Mouse (Mus musculus) embryo, embryonic 9.5 days (tissue): Measurements from ENCODE around the gene Plekha8.

Experiments used
- DNase-seq: peaks from one replicate; pipeline ENCODE4 v3.0.0-alpha.2; 2017; ENCODE audit errors: extremely low spot score

Gene Plekha8

DNA sequence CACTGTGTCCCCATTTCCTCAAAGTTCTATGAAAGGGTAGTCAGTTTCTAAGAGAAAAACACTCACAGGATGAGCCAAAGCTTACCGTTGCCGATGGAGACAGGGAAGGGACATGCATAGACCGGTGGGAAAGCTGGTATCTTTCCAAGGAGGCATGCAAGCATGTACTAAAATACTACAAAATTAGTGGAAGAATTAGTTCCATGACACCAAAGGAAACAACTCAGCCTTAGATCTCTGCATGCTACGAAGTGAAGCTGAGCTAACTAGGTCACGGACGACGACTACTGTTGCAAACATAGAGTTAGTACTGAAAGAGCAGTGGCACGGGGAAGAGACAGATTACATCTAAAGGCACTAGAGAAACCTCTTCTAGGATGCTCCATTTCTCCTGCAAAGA lies 8.0 kb upstream of the Plekha8 start:
- DNase-seq: no peak

DNA sequence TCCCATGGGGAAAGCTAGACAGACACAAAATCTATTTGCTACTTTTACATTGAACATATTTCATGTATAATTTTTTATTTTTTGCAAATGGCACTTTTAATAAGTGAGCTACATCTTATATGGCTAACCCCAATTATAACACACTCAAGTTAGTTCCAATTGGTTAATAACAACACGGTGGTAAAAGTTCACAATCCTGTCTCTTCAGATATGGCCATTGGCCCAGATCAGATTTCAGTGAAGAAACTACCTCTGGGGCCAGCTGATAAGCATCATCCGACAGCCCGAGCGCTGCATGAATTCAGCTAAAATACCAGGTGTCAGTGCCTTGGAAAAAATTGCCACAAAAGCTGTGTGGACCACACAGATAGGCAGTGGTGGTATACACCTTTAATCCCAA lies 7.2 kb upstream of the Plekha8 start:
- DNase-seq: no peak

DNA sequence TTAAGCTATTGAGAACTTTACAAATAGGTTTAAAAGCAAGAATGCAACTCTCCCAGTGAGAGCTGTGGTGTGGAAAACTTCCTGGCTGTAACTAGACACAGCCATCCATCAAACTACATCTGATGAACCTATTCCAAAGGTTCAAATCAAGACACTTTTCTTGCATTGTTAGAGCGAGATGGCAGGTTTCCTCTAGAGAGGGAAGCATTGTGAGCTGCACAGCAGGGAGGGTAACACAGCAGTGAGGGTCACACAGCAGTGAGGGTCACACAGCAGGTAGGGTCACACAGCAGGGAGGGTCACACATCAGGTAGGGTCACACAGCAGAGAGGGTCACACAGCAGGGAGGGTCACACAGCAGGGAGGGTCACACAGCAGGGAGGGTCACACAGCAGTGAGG lies 6.7 kb upstream of the Plekha8 start:
- no peak for DNase-seq

DNA sequence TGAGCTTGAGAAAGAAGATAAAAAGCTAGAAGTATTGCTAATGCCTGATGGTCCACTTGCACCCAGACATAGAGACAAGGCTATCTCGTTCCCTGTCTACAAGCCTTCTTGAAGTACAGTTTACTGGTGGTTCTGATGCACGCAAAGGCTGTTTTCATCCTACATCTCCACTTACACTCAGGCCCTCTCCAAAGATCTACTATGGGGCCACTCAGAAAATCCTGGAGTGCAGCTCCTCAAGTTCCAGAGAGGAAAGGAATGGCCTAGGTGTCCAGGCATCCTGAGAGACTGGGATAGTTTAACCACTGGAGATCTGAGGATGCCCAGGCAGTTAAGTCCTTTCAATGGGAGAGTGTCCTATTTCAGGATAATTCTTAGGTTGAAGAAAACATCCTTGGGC lies 4.2 kb upstream of the Plekha8 start:
- DNase-seq: no peak

DNA sequence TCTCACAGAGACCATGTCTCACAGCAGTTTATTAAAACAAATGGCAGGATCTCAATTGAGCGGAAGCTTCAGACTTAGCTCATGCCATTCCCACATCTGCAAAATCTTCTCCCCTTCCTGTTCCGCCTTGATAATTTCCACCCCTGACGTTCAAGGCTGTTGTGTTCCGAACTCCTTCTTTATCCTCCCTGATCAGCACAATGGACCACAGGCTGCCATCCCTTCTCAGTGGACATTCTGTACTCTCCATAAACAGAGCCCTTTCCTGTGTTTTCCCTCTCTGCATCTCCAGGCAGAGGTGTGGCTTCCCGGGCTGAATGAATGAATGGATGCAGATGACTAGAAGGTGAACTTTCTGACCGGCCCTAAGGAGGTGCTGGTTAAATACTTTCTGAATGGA lies 3.1 kb upstream of the Plekha8 start:
- DNase-seq: no peak

DNA sequence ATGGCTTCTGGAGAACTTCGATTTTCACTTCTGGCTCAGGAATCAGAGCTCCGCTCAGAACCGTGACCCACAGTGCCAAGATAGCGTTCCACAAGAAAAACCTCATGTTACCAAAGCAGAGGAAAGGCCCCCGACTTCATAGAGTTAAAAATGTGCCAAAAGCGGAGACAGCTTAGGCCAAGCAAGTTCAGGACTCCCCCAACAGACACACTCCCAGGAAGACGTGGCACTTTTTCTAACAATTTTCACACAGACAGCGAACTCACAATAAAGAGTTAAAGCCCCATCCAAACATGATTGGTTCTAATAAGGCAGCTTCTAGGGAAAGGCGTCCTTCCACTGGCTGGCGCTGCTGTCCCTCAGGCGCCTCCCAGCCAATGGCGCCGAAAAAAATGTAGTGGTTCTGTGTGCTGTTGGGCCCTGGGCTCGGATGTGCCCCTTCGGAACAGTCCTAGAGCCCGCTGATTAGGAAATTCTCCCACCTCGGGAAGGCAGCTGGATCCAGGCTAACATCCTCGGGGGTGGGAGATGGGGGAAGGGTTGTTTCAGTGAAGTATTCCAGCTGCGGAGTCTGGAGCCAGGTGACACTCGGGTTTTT lies 1.9 kb upstream of the Plekha8 start:
- peak; percentile 83 for DNase-seq

DNA sequence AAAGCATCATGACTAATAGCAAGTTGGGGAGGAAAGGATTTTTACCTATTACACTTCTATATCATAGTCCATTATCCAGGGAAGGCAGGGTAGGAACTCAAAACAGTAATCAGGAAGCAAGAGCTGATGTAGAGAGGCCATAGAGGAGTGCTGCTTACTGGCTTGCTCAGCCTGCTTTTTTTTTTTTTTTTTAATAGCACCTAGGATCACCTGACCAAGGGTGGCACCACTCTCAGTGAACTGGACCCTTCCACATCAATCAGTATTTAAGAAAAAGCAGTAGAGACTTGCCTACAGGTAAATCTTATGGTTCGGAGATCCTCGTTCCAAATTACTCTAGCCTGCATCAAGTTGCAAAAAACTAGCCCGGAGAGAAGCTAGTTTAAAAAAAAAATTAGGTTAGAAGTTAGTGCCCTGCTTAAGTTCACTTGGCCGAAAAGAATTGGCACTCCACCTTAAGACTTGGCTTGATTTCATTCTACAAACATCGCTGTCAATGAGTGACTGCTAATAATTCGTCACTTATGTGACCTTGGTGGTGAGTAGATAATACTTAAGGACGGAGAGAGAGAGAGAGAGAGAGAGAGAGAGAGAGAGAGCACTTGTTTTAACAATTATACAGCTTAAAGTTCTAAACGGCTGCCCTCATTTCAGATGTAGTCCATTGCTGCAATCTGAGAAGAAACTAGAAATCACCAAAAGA lies 994 bp upstream of the Plekha8 start:
- no peak for DNase-seq

DNA sequence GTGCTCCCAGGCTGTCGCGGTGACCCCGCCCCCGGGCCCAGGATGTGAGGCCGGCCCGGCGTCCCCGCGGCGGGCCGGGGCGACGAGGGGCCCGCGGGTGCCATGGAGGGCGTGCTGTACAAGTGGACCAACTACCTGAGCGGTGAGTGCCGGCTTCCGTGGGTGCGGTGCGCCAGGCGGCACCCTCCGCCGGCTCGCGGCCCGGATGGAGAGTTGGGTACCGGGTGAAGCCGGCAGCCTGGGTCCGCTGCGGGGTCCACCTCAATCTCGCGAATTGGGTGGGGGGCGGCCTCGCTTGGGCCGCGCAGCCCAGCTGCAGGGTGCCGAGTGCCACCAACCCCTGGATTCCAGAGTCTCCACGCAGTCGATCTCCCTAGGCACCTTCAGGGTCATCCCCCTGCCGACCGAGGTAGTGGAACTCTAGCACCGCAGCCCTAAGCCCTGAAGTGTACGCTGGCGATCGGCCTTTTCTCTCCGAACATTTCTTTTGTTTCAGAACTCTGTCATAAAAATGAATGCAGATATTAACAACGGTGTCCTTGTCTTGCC lies 493 bp downstream of the Plekha8 start:
- no peak for DNase-seq

DNA sequence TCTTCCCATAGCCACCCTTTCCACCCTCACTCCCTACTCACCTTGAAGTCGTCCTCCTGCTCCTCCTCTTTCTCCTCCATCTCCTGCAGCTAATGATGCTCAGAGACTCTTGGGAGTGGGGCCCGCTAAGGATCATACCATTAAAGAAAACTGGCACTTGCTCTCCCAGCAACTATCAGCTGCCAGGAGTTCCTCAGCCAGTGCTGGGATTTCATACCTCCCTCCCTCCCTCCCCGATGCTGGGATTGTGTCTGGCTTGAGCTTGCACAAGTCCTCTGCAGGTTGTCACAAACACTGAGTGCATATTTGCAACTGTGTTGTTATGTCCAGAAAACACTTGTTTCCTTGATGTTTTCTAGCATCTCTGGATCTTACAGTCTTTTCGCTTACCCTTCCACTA lies 2.3 kb downstream of the Plekha8 start, which contains the start of gene Fkbp14:
Fkbp14 (minus strand) TSS at position 101 of the 400 bp plus-strand sequence.
- no peak for DNase-seq

DNA sequence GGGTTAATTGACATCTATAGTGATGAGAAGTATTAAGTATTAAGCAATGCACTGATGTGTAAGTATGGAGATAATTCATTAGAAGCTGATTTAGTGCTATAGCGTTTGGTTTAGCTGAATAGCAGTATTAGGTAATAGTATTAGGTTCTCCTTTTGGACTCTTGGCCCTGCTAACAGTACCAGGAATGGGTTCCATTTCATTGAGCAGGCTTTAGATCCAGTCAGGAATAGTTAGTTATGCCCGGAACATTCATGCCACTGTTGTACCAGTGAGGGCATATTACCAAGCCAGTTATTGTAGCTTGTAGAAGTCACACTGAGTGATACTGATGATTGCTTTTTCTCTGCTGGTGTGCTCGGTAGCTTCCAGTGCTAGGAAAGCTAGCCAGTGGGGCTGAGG lies 2.8 kb downstream of the Plekha8 start:
- DNase-seq: no peak

DNA sequence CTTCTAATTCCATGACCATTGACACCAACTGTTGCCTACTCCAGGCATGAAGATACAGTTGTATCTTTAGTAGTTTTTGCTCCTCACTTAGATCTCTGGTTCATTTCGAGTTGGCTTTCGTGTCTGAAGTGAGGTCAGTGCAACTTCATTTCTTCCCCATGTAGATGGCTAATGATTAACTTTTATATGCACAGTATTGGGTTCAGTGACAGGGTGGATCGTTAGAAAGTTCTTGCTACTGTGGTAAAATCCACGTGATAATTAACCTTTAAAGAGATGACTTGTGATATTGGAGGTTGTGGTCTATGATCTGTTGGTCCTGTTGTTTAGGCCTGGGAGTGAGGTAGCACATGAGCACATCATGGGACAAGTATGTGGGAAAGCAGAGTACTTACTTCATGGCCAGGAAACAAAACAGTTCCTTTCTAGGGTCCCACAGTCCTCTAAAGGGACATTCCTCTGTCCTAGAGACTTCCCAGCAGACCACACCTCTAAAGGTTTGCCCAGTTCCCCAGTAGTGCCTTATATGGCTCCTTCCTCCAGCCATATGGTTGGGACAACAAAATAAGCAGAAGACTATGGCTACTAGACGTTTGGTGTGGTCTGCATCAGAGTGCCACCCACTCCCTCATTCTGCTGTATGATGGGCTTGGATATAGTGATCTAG lies 5.9 kb downstream of the Plekha8 start:
- no peak for DNase-seq

DNA sequence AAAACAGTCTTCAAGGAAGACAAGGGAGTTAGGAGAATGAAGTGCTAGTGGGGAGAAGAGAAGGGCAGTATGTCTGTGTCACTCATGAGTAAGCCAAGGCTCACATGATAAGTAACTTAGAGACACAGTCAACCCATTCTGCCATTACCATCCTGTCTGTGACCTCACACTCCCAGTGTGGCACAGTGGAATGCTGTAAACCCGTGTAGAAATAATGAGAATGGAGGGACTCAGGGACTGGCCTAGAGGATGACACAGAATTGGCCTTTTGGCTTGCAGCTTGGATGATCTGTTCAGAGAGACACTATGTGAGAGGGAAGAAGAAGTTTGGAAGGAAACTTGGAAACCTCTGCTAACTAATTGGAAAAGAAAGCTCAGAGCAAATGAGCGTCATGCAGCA lies 8.0 kb downstream of the Plekha8 start:
- DNase-seq: no peak

DNA sequence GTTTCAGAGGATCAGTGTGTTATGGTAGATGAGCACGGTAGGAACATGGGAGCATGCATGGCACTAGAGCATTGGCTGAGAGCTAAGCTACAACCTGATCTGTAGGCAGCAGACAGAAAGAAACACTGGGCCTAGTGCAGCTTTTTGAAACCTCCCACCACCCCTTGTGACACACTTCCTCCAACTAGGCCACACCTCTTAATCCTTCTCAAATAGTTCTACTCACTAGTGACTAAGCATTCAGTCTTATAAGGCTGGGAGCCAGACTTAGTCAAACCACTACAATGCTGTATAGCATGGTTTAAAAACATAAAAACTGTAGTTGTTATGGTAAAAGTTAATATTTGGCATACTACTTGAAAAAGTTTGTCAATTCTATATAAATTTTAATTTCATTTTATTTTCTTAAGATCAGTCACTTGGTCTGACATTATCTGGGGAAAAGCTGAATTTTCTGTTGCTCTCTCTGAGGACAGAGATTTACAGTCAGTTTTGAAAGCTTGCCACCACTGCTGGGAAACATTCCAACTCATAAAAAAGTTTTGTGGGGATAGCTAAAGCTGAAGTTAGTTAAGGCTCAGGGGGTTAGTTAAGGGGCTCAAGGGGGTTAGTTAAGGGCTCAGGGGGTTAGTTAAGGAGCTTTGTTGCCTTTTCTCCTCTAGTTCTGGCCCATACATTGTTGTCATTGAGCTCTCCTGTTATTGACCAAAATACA lies 9.2 kb downstream of the Plekha8 start:
- no peak for DNase-seq

DNA sequence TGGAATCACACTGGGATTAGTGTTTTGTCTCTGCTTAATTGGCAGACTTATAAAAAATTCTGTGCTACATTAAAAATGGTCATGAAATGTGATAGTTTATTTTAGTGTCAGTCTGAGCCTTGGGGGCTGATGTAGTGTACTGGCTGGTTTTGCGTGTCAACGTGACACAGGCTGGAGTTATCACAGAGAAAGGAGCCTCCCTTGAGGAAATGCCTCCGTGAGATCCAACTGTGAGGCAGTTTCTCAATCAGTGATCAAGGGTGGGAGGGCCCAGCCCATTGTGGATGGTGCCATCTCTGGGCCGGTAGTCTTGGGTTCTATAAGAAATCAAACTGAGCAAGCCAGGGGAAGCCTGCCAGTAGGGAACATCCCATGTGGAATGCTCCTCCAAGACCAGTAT lies 11.3 kb downstream of the Plekha8 start:
- DNase-seq: no peak

DNA sequence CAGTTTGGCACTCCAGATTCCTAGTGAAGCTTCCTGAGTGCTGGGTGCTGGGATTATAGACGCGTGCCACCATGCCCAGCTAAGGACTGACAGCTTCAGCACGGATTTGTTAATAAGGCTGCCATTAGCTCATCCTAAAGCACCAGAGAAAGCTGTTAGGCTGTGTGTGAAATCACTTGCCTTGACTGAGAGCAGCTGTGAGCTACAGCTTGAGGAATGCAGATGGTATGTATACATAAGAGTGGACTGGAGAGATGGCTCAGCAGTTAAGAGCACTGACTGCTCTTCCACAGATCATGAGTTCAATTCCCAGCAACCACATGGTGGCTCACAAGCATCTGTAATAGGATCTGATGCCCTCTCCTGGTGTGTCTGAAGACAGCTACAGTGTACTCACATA lies 22.5 kb downstream of the Plekha8 start:
- no peak for DNase-seq

DNA sequence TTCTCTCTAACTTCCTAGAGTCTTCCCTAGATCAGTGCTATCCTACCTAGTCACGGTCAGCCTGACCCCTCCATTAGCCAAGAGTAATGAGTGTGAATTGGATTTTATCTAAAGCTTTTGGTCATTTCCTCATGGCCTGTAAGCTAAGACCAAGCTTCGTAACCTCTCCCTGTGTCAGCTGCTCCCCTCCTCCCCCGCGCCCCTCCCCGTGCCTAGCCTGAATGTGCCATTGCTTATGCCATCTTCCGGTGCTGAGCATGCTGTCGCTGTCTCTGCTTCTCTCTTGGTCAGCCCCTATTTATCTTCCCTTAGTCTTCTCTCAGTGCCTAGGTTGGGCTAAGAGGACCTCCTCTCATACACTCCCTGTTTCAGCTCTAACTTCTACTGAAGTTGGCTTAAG lies 24.6 kb downstream of the Plekha8 start:
- no peak for DNase-seq

DNA sequence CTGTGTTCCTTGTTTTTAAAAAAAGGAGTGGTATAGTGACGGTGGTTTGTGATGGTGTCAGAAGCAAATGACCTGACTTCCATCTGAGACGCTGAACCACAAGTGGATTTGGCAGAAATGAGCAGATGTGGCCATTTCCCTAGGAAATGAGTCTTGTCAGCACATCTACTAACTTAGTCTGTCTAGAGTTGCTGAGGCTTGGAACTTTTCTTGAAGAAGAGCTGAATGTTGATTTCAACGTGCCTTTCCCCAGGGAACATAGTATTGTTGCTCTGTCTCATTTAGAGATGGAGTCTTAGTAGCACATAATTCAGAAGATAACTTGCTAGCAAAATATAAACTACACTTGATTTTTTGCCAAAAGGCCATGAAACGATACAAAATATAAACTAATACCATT lies 25.4 kb downstream of the Plekha8 start:
- DNase-seq: no peak

DNA sequence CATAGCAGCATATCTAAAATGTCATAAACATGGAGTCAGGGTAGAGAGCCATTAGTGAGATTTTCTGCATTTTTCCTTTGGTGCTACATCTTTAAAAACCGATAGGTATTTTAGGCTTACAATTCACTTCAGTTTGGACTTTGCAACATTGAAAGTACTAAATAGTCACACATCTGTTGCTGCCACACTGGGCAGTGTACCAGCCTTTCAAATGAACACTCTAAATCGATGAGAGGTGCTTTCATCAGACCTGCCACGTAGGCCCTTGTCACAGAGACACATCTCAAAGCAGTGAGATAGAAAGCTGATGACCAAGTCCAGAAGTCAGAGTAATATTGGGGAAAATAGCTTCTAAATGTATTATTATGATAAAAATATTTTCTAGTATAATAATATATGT lies 33.5 kb downstream of the Plekha8 start:
- DNase-seq: no peak

DNA sequence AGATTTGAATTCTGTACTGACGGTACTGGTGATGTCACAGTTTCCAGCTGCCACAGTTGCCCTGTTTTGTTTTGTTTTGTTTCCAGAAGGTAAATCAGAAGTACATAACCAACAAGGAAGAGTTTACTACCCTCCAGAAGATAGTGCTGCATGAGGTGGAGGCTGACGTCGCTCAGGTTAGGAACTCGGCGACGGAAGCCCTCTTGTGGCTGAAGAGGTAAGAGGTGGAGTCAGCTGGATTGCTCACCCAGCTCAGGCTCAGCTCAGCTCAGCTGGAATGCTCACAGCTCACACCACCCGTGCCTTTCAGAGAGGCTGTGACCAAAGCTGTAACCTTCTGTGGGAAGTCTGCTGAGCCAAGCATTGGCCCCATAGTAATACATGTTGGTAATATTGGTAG lies 34.8 kb downstream of the Plekha8 start:
- DNase-seq: peak; percentile 17

DNA sequence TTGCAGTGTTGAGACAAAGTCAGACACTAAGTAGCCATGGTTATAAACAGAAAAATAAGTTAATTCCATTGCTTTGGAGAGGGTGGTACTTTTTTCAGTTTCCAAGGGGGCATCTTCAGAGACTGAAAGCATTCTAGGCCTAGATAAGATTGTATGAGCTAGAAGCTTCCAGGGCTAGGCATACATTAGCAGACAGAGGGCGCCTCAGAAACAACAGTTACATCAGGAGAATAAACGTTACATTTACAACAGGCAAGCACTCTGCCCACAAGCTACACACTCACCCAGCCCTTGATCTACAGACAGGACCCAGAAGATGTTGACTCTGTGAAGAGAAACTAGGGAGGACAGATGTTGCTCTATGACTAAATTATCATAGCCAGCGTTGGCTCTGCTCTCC lies 36.6 kb downstream of the Plekha8 start:
- no peak for DNase-seq

DNA sequence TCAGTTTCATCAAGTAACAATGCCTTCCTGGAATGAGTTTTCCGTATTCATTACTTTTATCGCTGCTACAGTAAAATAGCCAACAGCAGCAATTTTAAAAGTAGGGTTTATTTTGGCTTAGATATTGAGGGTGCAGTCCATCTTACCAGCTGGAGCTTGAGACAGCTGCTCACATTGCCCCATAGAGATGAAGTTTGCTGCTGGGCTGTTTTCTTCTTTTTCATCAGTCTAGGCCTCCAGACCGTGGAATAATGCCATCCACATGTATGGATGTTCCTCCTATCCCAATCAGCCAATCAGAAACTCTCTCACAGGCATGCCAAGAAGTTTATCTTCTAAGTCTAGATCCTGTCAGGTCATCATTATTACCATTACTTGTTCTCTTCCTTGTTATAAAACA lies 45.0 kb downstream of the Plekha8 start:
- no peak for DNase-seq

DNA sequence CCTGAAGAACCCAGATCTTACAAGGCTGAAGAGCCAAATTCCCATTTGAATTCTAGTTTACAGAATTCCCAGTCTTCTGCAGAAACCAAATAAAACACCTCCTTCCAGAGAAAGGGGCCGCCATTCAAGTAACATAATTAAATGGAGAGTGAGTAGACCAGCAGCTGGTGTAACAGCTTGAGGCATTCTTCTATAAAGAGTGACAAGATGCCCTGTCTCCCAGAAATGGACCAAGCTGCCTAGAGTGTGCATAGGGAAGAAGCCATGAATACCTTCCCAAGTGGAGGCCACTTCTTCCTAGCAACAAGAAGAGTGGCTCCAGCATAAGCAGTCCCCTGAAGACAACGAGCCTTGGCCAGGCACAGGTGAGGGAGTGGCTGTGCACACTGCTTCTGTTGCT lies 47.0 kb downstream of the Plekha8 start:
- no peak for DNase-seq
